Mouse (Mus musculus): ENCODE data around the gene Ccp110.

Gene Ccp110

DNA sequence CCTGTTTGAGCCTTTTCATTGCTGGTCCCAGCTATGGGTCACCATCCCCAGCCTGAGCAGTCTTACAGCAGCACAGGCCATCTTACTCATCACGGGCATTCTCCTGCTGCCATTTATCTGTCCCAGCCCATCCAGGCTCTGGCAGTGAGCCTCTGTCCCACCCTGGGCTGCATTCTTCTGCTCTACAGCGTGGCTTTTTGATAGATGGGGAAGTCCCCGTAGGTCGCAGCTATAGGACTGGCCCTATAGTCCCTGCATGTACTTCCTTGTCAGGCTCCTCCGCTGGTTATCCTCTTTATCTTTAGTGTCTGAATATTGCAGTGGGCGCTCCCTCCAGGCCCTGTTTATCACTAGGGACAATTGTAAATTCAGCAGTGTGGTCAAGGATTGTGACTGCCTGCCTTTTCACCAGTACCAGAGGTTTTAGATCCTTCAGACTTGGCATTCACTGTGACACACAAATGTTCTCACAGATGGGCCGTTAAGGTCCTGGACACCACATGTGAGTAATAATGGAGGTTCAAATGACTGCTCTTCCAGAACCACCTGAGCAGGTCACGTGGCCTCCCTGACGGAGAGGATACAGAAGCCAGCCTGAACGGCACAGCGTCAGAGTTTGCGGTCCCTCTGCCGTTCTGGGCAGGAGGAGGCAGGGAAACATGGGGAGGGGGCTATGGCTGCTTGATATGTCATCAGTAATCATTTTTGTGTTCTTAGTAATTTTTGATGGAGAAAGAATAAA lies 16.7 kb downstream of the Ccp110 start:
- no peak for DNase-seq (ENCODE audit: low spot score)

DNA sequence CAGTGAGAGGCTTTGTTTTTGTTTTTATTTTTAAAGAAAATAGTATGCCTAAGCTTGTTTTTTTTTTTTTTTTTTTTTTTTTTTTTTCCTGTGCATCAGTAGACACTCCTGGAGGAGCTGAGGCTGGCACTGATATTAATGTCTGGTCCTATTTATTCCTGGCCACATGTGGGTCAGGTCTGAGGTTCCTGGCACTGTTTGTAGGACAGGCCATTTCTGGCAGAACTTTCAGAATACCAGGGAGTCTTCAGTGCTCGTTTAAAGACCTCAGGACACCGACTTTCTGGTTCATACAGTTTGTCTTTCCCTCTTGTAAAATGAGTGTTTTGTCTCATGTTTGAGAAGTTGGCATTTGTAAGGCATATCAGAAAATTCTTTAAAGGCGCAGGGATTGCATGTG lies 19.4 kb downstream of the Ccp110 start:
- DNase-seq (ENCODE audit: low spot score) = no peak

- DNase-seq (ENCODE audit: low spot score) = no peak
These were observed 20.9 kb downstream of the Ccp110 start for GRCm38 (mm10) chr7:118733225-118733624.

- DNase-seq (ENCODE audit: low spot score) = no peak
These were observed 26.4 kb downstream of the Ccp110 start for GRCm38 (mm10) chr7:118738730-118739129.

DNA sequence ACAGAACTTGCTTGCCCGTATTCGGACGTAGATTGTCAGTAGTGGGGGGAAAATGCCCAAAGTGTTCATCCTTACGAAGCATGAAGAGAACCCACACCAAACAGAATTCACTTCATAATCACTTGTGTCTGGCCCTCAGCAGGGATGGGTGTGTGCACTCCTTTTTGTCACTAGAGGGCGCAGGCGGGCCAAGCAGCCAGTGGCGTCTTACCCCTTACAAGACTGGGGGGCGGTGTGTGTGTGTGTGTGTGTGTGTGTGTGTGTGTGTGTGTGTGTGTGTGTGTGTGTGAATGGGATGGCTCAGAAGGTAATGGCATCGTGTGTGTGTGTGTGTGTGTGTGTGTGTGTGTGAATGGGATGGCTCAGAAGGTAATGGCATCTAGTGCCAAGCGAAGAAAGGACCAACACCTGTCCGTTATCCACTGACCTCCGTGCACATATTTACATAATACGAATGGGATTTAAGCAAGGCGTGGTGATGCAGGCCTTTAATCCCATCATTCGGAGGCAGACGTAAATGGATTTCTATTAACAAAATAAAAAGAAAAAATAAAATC lies 27.7 kb downstream of the Ccp110 start, which contains the start of gene Vps35l:
Gene Vps35l (plus strand): TSS at position 252 of the 557 bp plus-strand sequence.
- DNase-seq (ENCODE audit: low spot score) = peak; percentile 87

DNA sequence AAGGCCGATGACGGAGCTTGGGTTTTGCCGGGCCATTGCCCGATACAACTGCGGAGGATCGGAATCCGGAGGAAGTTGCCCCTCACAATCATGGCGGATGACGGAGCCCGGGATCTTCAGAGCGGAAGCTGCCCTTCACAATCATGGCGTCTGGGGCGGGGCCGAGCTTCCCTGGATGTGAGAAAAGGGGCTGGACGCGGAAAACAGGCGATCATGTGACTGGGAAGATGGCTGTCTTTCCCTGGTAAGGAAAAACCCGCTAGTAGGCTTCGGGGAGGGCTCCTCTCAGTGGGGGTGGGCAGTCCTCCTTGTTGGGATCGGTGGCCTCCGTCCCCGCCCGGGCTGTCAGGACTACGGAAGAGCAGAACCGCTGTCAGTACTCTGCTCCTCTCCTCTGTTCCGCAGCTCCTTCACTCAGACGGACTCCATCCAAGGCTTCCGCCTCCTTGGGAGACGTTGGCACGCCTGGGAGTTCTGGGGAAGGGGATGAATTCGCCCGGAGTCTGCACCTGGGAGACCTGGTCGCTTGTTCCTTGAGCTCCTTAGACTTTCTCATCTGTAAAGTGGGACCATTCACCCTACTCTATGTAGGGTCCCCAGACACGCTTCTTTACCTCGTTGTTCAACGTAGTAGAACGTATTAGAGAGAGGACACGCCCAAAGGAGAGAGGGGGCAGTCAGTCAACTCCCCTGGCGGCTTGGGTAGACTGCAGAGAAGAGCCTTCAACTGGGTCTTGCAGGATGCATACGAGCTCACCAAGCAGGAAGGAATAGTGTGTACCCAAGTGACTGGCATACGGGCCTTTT lies 28.4 kb downstream of the Ccp110 start:
- DNase-seq (ENCODE audit: low spot score) = peak; percentile 97

- DNase-seq (ENCODE audit: low spot score) = no peak
These were observed 29.9 kb downstream of the Ccp110 start for GRCm38 (mm10) chr7:118742278-118742677.

DNA sequence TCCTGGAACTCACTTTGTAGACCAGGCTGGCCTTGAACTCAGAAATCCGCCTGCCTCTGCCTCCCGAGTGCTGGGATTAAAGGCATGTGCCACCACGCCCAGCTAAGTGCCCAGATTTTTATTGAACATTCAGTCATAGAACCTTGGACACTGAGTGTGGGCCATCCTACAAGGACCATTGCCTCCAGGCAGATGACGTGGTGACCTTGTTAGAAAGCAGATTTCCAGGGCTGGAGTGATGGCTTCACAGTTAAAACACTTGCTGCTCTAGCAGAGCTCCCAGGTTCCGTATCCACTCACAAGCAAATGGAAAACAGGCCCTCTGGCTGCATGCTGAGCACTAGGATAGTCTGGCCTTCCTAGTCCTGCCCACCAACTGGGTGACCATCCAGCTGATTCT lies 32.4 kb downstream of the Ccp110 start:
- DNase-seq (ENCODE audit: low spot score) = no peak

GRCm38 (mm10) chr7:118747891-118748672 lies 35.7 kb downstream of the Ccp110 start:
- DNase-seq (ENCODE audit: low spot score) = peak; percentile 43

DNA sequence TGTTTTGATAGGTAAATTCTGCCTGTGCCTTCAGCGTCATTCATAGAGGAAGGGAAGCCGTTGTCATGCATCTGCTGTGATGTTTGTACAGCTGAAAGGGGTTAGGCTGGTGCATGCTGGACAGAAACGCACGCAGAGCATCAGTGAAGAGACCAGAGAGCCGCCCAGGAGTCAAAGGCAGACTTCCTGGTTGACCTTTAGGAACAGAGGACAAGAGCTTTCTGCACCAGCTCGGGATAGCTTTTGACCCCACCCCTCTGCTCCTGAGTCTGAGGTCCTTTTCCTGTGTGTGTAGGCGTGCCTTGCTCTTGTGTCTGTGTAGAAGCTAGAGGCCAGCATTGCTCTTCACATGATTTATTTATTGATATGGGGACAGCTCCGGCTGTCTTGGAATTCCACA lies 37.4 kb downstream of the Ccp110 start:
- no peak for DNase-seq (ENCODE audit: low spot score)

DNA sequence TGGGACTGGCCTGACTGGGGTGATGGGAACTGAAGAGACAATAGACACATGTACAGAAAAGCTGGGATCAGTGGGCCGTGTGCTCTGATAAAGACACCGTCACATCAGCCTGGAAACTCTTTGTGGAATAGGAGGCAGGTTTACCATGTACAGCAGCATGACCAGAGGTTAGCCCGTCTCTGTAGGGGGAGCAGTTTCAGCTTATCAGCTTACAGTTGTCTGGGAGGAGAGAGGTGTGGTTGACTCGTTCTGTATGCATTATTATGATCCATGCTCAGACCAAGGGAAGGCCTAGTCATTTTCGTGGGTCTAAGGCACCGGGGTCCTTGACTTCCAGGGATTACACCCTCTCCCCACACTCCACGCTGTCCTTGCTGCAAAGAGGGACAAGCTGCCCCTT lies 39.3 kb downstream of the Ccp110 start:
- no peak for DNase-seq (ENCODE audit: low spot score)

GRCm38 (mm10) chr7:118755756-118756155 lies 43.4 kb downstream of the Ccp110 start:
- DNase-seq (ENCODE audit: low spot score) = no peak

DNA sequence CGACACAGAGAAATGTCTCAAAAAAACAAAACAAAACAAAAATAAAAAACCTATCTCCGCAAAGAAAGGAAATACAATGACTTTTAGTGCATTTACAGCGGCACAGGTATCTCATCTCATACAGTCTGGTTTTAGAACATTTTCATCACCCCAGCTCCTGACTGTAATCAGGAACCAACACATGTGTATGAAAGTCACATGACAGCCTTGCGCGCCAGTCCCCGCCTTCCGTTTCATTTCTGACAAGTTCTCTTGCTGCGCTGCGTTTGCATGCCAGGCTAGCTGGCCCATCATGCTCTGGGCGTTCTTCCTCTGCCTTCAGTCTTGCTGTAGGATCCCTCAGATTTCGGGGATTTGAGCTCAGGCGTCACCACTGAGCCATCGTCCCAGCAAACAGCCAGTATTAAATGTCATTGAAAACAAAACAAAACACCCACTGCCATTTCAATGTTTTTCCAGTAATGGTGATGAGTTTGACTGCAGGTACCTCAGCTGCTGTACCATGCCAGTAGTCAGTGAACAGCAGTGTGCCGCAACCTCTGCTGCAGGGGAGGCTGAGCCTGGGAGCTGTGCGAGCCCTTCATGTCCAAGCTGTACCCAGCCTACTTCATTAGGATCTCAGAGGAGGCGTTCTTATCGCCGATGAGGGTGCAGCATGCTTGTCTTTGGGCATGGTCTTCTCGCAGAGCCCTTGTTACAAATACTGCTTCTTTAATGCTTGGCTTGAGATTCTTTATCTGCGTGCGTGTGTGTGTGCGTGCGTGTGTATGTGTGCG lies 44.3 kb downstream of the Ccp110 start:
- DNase-seq (ENCODE audit: low spot score) = no peak

DNA sequence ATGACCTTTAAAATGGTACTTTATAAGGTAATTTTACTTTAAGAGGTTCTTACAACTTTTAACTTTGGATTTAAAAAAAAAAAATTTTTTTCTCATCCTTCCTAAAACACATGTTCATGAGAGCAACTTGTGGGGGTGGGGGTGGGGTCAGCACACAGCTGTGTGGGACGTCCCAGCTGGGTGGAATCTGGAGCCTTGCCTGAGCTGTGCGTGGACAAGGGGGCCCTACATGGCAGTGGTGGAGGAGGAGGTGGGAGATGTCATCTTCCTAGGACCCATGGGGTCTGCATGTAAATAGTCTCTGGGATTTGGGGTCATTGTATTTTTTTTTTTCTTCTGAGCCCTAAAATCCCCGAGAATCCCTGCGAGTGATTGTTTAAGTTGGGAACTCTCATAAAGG lies 46.0 kb downstream of the Ccp110 start:
- no peak for DNase-seq (ENCODE audit: low spot score)

DNA sequence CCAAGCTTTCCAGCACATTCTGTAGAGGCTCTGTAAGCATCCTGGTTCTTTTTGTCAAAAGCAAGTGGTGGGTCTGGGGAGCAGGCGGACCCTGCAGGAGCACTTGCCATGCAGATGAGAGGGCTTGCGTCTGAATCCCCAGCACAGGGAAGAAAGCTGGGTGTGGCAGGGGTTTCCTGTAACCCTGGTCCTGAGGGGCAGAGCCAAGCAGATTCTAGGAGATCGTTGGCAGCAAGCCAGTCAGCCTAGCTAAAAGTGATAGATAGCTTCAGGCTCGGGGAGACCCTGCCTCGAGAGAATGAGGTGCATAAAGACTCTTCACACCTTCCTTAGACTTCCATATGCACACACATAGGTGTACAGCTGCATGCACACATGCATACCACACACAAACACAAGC lies 47.0 kb downstream of the Ccp110 start:
- no peak for DNase-seq (ENCODE audit: low spot score)

DNA sequence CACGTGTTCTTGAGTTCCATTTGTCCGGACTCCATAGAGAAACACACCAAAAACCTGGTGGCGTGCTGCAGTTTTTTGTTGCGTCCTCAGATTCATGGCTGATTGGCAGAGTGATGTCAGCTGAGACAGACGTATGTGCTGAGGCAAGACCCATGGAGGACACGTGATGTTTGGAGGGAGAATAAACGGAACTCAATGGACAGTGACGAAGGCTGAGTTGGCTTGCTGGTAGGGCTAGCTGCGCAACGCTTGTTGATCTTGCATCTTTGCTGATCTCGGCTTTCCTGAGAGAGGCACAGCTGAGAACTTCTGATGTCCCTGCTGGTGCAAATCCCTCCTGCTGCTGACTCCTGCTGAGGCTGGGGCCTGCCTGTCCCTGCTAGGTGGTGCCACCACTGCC lies 51.6 kb downstream of the Ccp110 start:
- DNase-seq (ENCODE audit: low spot score) = no peak

GRCm38 (mm10) chr7:118764725-118765124 lies 52.4 kb downstream of the Ccp110 start:
- no peak for DNase-seq (ENCODE audit: low spot score)

DNA sequence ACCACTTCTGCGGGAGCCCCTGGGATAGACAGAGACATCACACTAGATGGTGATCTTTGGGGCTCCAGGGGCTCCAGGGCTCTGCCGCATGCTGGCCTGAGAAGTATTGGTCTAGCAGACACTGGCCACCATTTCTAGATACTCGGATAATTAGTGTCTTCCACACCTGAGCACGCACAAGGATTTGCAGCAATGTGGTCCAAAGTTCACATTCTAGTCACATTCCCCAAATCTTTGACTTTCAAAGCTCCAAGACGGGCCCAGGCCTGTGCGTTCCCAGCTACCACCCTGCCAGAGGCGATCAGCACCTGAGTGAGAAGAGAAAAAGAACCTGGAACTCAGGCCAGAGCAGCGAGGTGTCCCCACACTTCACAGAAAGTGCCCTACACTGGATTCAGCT lies 53.3 kb downstream of the Ccp110 start:
- DNase-seq (ENCODE audit: low spot score) = no peak

DNA sequence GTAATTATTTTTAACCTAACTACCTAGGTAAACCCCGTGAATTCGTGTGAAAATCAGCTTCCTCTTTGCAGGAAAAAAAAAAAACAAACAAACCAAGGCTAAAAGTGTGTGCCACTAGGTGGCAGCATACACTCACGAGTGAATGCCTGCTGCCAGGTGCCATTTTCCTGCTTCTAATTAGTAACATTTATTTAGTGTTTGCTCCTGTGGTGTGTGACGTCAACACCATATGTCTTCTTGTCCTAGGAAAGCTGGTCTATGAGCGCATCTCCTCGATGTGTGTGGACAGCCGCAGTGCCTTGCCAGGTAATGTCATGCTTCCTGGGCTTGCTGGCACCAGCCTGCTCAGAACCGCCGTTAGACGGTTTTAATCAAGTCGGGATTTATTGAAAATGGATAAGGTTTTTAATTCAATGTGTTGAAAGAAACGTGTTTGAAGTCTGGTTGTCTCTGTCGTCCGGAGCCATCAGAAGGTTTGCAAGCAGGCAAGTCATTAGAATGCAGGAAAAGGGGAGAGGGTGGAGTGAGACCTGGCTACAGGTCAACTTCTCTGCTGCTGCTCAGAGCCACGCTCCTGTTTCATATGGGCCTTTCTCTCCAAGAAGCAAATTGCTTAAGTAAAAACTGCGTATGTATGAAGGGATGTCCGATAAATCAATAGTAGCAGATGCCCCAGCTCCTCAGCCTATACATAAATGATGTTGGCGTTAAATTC lies 53.9 kb downstream of the Ccp110 start:
- DNase-seq (ENCODE audit: low spot score) = peak; percentile 80

DNA sequence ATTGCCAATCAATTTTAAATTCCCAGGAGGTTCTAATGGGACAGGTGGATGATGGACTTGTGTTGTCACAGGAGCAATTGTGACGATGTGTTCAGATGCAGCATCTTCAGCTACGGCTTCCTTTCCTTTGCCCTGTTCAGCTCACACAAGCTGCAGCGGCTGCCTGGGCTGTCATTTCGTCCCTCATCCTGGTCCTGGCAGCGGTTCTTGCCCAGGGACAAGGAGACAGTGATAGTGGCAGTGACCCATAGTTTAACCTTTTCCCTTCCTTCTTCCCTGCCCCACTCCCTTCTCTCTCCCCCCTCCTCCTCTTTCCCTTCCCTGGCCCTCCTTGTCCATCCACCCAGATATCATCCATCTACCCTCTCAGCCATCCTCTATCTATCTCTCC lies 54.5 kb downstream of the Ccp110 start:
- no peak for DNase-seq (ENCODE audit: low spot score)

DNA sequence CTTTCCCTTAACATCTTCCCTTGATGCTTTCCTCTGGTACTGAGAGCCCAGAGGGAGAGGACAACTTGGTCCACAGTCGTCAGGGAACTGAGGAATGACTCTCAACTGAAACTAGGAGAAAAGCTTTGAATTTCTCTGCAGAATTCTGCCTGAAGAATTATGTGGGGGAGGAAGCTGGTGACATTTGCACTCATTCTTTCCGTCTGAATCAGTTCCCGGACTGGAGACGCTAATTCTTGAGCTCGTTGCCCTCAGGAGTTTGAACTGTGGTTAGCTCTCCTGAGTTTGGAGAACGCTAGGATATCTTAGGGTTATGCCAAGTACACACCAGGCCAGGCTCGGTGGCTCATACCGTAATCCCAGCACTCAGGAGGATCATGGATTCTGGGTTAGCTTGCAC lies 56.9 kb downstream of the Ccp110 start:
- no peak for DNase-seq (ENCODE audit: low spot score)
